Mouse (Mus musculus): ENCODE results near the gene Gosr2. TPM values are rescaled to one million over a fixed set of nuclear protein-coding genes. Genes with fewer than 3 reads are reported as not detected.

Gene Gosr2
- polyA plus RNA-seq, 1 experiment, result 87.4 TPM

DNA sequence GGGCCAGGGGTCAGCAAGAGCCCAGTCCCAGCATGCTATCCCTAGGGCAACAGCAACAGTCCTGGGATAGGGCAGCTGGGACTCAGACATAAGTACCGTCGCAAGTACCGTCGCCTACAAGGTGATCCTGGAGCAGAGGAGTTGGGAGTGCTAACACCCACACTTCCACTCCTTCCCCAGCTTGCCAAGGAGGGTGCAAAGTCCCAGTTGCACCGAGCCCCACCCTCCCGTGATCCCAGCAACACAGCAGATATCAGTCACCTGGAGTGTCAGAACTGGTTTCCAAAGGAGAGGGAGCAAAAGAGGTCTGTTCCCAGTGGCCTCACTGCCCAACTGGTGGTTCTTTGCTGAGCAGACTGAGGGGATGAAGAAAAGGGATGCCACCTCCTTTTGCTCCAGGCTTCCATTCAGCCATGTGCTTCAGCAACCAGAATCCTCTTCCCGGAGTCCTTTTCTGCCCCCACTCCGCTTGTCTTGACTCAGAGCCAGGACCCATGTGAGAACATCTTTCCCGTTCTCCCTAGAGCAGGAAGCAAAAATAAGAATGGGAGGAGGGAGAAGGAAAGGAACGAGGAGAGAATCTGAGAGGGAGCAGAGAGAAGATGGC lies 44.2 kb downstream of the Gosr2 start:
- H3K27ac ChIP-seq (ENCODE audit: insufficient read depth, low read length), result no peak overlapping the region
- peaks cover 9% of the 10 kb centered on the region; the same call in 1 of the 2 replicates for H3K27me3 ChIP-seq (ENCODE audit: control insufficient read depth, insufficient read depth, low read length)
- TF ChIP-seq POLR2A (IDR thresholded peaks at IDR 0.05; ENCODE audit: borderline replicate concordance, insufficient read depth, low read length) (no peak), CTCF (IDR thresholded peaks at IDR 0.05; ENCODE audit: borderline replicate concordance, insufficient read depth, low read depth, low read length) (no peak)
- no peak for DNase-seq
- 52% methylated on average over 10 of the region's 10 CpGs for WGBS
- no peak overlapping the region for H3K4me3 ChIP-seq (replicated peaks; ENCODE audit: insufficient read depth, low read depth, low read length)
- H3K4me1 ChIP-seq (ENCODE audit: control insufficient read depth, insufficient read depth, low read length), result peaks cover 4% of the 10 kb centered on the region

DNA sequence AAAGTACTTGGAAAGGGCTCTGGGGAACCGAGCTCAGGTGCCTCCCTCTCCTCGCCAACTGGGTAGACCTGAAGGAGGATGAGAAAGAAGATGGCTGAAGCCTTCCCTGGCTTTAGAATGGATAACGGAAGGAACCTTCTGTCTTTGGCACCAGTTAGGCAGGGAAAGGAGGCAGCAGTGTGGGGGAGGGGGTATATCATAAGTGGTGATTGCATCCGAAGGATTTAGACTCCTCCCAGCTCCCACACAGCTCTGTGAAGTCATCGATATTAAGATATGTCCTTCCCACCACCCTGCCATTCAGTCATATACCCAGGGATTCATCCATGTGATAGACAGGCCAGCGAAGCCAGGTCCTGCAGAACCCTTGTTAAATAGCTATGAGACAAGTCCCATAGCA lies 46.3 kb downstream of the Gosr2 start:
- no peak overlapping the region for H3K4me3 ChIP-seq (replicated peaks; ENCODE audit: insufficient read depth, low read depth, low read length)
- H3K27me3 ChIP-seq (ENCODE audit: control insufficient read depth, insufficient read depth, low read length), result peaks cover 9% of the 10 kb centered on the region; the same call in 1 of the 2 replicates
- no peak overlapping the region for H3K27ac ChIP-seq (ENCODE audit: insufficient read depth, low read length)
- H3K4me1 ChIP-seq (ENCODE audit: control insufficient read depth, insufficient read depth, low read length), result peaks cover 7% of the 10 kb centered on the region
- WGBS, result 77% methylated on average over 6 of the region's 6 CpGs
- TF ChIP-seq POLR2A (IDR thresholded peaks at IDR 0.05; ENCODE audit: borderline replicate concordance, insufficient read depth, low read length) (no peak), CTCF (IDR thresholded peaks at IDR 0.05; ENCODE audit: borderline replicate concordance, insufficient read depth, low read depth, low read length) (no peak)
- DNase-seq, result no peak

DNA sequence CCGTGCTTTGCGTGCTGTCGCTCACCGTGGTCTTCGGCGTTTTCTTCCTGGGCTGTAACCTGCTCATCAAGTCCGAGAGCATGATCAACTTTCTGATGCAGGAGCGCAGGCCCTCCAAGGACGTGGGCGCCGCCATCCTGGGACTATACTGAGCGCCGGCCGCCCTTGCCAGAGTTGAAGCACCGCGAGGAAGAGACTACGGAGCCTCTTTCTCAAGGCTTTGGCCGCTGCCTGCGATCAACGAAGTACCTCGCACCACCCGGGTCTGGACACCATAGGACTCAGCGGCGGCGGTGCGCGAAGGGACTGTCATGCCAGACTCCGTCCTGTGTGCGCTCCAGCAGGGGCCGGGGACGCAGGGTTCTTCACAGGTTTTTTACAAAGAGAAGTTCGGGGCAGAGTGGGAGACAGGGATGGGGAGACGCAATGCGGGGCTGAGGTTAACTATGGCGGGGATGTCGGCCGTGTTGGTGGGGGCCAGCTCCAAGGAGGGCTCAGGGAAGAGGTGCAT lies 47.7 kb downstream of the Gosr2 start:
- TF ChIP-seq CTCF (IDR thresholded peaks at IDR 0.05; ENCODE audit: borderline replicate concordance, insufficient read depth, low read depth, low read length) (no peak), POLR2A (IDR thresholded peaks at IDR 0.05; ENCODE audit: borderline replicate concordance, insufficient read depth, low read length) (no peak)
- 2% methylated on average over 37 of the region's 37 CpGs for WGBS
- no peak for DNase-seq
- Histone ChIP-seq H3K4me3 (replicated peaks; ENCODE audit: insufficient read depth, low read depth, low read length) (peak overlapping the region; percentile 44), H3K4me1 (ENCODE audit: control insufficient read depth, insufficient read depth, low read length) (peaks cover 18% of the 10 kb centered on the region), H3K27ac (ENCODE audit: insufficient read depth, low read length) (no peak overlapping the region), H3K27me3 (ENCODE audit: control insufficient read depth, insufficient read depth, low read length) (peaks cover 9% of the 10 kb centered on the region; the same call in 1 of the 2 replicates)

DNA sequence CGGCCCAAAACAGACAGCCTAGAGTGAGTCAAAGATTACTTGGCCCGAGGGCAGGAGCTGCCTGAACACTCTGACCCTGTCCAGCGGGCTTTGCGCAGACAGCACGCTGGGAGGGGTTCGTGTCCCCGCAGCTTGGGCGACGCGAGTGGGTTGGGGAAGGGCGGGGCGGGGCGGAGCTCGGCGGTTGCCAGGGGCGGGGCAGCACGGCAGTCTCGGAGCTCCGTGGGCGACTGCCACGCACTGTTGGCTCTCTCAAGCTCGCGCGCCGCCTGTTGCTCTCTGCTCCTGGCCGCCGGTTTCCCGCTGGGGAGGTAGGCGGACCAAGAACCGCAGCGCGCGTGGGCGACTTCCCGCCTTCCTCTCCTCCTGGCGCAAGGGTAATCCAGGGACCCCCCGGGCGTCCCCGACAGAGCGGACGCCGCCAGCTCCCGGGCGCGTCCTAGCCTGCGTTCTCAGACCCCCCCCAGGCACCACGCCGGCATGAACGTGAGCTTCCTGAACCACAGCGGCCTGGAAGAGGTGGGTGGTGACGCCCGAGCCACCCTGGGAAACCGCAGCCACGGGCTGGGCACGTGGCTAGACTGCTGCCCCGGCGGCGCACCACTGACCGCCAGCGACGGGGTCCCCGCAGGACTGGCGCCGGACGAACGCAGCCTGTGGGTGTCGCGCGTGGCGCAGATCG lies 48.3 kb downstream of the Gosr2 start, which contains the start of gene Rprml:
Gene Rprml (plus strand): TSS at position 270 of the 682 bp plus-strand sequence.
- peaks cover 9% of the 10 kb centered on the region; the same call in 1 of the 2 replicates for H3K27me3 ChIP-seq (ENCODE audit: control insufficient read depth, insufficient read depth, low read length)
- H3K4me1 ChIP-seq (ENCODE audit: control insufficient read depth, insufficient read depth, low read length), result peaks cover 18% of the 10 kb centered on the region
- 1% methylated on average over 71 of the region's 71 CpGs for WGBS
- peak; percentile 45 to 46 for DNase-seq
- H3K27ac ChIP-seq (ENCODE audit: insufficient read depth, low read length), result no peak within 1 kb of the TSS
- TF ChIP-seq CTCF (IDR thresholded peaks at IDR 0.05; ENCODE audit: borderline replicate concordance, insufficient read depth, low read depth, low read length), result no peak
- peak within 1 kb of the TSS; percentile 44 for H3K4me3 ChIP-seq (replicated peaks; ENCODE audit: insufficient read depth, low read depth, low read length)

DNA sequence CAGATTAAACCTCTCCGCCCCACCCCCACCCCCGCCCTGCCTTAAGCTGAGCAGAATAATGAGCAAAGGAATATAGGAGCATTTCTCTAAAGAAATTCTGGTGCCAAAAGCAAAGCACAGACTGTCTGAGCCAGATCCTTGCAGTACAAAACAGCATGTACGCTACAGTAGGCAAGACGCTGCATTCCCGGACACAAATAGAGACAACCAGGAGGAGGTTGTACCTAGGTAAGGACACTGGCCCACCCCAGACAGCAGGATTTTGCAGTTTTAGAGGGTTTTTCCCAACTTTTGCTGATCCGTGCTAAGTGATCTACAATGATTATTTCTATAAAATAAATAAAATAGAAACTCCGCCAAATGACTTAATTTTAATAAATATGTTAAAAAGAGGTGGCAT lies 49.0 kb downstream of the Gosr2 start:
- Histone ChIP-seq H3K27ac (ENCODE audit: insufficient read depth, low read length) (no peak overlapping the region), H3K4me3 (replicated peaks; ENCODE audit: insufficient read depth, low read depth, low read length) (no peak overlapping the region), H3K4me1 (ENCODE audit: control insufficient read depth, insufficient read depth, low read length) (peaks cover 18% of the 10 kb centered on the region), H3K27me3 (ENCODE audit: control insufficient read depth, insufficient read depth, low read length) (peaks cover 9% of the 10 kb centered on the region; the same call in 1 of the 2 replicates)
- 33% methylated on average over 7 of the region's 7 CpGs for WGBS
- DNase-seq, result no peak
- TF ChIP-seq CTCF (IDR thresholded peaks at IDR 0.05; ENCODE audit: borderline replicate concordance, insufficient read depth, low read depth, low read length) (no peak), POLR2A (IDR thresholded peaks at IDR 0.05; ENCODE audit: borderline replicate concordance, insufficient read depth, low read length) (no peak)

DNA sequence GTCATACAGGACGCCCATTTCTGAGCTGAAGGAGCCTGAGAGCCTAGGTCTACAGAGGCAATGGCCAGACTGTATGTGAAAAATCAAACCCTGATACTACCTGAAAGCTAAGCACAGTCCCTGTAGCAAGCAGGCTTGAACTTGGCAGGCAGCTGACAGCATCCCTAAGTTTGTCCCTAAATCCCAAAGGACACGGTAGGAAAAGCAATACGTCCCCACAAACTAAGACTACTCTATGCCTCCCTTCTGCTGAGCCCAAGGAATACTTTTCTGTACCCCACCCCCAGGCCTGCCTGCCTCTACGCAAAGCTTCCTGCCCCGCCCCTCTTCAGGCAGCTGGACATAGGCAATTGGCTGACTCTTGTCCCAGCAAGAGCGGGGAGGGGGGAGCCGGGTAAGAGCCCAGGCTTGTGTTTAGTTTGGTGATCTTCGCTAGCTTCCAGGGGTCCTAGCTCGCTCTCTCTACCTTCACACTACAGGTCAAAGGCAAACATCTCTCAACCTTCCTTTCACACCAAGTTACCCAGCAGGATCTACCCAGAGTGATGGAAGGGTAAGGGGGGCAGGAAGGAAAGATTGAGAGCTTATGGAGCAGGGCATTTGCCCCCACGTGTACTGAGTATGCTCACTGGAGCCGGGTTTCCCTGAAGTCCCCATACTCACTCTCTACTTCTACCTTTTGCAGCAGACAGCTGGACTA lies 49.6 kb downstream of the Gosr2 start:
- no peak for DNase-seq
- Histone ChIP-seq H3K27me3 (ENCODE audit: control insufficient read depth, insufficient read depth, low read length) (peaks cover 9% of the 10 kb centered on the region; the same call in 1 of the 2 replicates), H3K4me3 (replicated peaks; ENCODE audit: insufficient read depth, low read depth, low read length) (no peak overlapping the region), H3K27ac (ENCODE audit: insufficient read depth, low read length) (no peak overlapping the region), H3K4me1 (ENCODE audit: control insufficient read depth, insufficient read depth, low read length) (peaks cover 18% of the 10 kb centered on the region)
- WGBS, result 56% methylated on average over 11 of the region's 11 CpGs
- TF ChIP-seq POLR2A (IDR thresholded peaks at IDR 0.05; ENCODE audit: borderline replicate concordance, insufficient read depth, low read length) (no peak), CTCF (IDR thresholded peaks at IDR 0.05; ENCODE audit: borderline replicate concordance, insufficient read depth, low read depth, low read length) (no peak)

DNA sequence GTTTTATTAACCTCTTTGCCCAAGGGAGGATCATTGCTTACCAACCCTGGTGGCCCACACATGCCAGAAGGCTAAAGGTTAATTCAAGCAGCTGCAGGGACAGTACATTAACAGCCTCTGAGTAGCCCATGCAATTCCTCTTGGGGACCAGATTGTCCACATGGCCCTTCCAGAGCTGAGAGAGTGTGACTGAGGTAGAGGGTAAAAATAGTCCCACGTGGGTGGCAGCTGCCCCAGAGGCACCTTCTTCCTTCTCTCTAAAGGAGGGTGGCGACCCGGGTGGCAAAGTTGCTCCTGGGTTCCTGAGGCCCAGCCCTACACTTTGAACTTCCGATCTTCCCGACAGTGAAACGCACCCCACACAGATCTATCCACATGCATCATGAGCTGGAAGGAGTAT lies 51.4 kb downstream of the Gosr2 start:
- DNase-seq, result no peak
- 83% methylated on average over 6 of the region's 6 CpGs for WGBS
- no peak for TF ChIP-seq POLR2A (IDR thresholded peaks at IDR 0.05; ENCODE audit: borderline replicate concordance, insufficient read depth, low read length)
- no peak for TF ChIP-seq CTCF (IDR thresholded peaks at IDR 0.05; ENCODE audit: borderline replicate concordance, insufficient read depth, low read depth, low read length)
- H3K27ac ChIP-seq (ENCODE audit: insufficient read depth, low read length), result no peak overlapping the region
- H3K4me3 ChIP-seq (replicated peaks; ENCODE audit: insufficient read depth, low read depth, low read length), result no peak overlapping the region
- H3K27me3 ChIP-seq (ENCODE audit: control insufficient read depth, insufficient read depth, low read length), result peaks cover 8% of the 10 kb centered on the region; the same call in 1 of the 2 replicates
- peaks cover 18% of the 10 kb centered on the region for H3K4me1 ChIP-seq (ENCODE audit: control insufficient read depth, insufficient read depth, low read length)

Data from cerebellum, adult 2 months (tissue).